Mouse (Mus musculus) layer of hippocampus, postnatal 36 days (tissue): ENCODE data around the gene Jdp2. TPM values are rescaled to one million over a fixed set of nuclear protein-coding genes. Genes with fewer than 3 reads are reported as not detected.

ENCODE experiments used
- DNase-seq, 2 experiments: peaks; one replicate each; pipeline ENCODE4 v3.0.0; 2022
- total RNA-seq, 2 experiments: library from RNA; stranded (reverse); gene quantifications; 2 replicates each; pipeline ENCODE4 v1.2.3; 2021

Gene Jdp2
- total RNA-seq, 2 experiments from 2014 or later: 43.8 to 45.1 TPM

DNA sequence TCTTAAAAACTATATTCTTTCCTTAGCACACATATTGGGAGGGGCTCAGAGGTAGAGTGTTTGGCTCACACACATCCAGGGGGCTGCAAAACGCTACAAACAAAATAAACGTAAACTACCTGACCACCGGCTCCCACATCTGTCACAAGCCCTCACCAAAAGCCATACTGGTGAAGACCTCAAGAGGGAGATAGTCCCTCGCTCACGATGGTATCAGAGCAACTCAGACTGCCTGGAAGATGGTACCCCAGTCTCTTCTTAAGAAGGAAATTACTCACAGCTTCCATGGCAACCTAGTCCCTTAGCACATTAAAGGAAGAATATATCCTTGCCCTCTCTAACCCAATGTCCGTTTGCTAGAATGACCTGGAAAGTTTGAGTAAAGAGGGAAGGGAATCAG lies 89.0 kb downstream of the Jdp2 start:
- DNase-seq: no peak

Other genes with a start within 250 kb of the Jdp2 start
- gene Tmed10, start 224.2 kb upstream of the Jdp2 start, total RNA-seq: 100 to 1,000 TPM; 162 to 167 TPM
- gene Fos, start 125.1 kb upstream of the Jdp2 start, total RNA-seq: 10 to 100 TPM; 14.6 to 17.2 TPM
- gene Batf, start 87.6 kb downstream of the Jdp2 start, total RNA-seq: under 1 TPM in 1 of 2 experiments, not detected in 1; 0.96 TPM
- gene Flvcr2, start 147.5 kb downstream of the Jdp2 start, total RNA-seq: 1 to 10 TPM; 1.8 to 2.6 TPM
- 10 to 100 TPM; 51.6 to 55.7 TPM for gene Erg28, start 225.5 kb downstream of the Jdp2 start, total RNA-seq
- 10 to 100 TPM; 48.0 to 58.4 TPM for gene Ttll5, start 225.6 kb downstream of the Jdp2 start, total RNA-seq